Mouse (Mus musculus) liver, embryonic 15.5 days (tissue): ENCODE results near the gene Dapl1. TPM values are rescaled to one million over a fixed set of nuclear protein-coding genes. Genes with fewer than 3 reads are reported as not detected.

Source experiments
- ATAC-seq: fragments of 200-750 bp; cut with Nextera tagmentation; 2 replicates; pipeline ENCODE4 v1.8.0; 2017; ENCODE audit warnings: moderate number of reproducible peaks, mild to moderate bottlenecking, moderate library complexity; ENCODE audit not compliant: insufficient read depth
- H3K27ac ChIP-seq: fragments of 300-500 bp; sonication (generic); replicated peaks from 2 replicates; pipeline ENCODE4 v1.5.1; 2015; ENCODE audit warnings: mild to moderate bottlenecking, inconsistent platforms
- H3K27me3 ChIP-seq: fragments of 300-500 bp; sonication (generic); 2 replicates; pipeline ENCODE4 v1.6.1; 2015; ENCODE audit warnings: mild to moderate bottlenecking, inconsistent platforms
- H3K36me3 ChIP-seq: fragments of 300-500 bp; sonication (generic); replicated peaks from 2 replicates; pipeline ENCODE4 v1.6.1; 2015; ENCODE audit warnings: moderate library complexity, mild to moderate bottlenecking, inconsistent platforms
- H3K4me1 ChIP-seq: fragments of 300-500 bp; sonication (generic); replicated peaks from 2 replicates; pipeline ENCODE4 v1.6.1; 2015; ENCODE audit warnings: inconsistent platforms
- H3K4me2 ChIP-seq: fragments of 300-500 bp; sonication (generic); 2 replicates; pipeline ENCODE4 v1.6.1; 2015; ENCODE audit warnings: moderate library complexity, mild to moderate bottlenecking, inconsistent platforms
- H3K4me3 ChIP-seq: fragments of 300-500 bp; sonication (generic); replicated peaks from 2 replicates; pipeline ENCODE4 v1.5.1; 2015; ENCODE audit warnings: mild to moderate bottlenecking, inconsistent platforms
- H3K9ac ChIP-seq: fragments of 300-500 bp; sonication (generic); 2 replicates; pipeline ENCODE4 v1.6.1; 2015; ENCODE audit warnings: moderate library complexity, mild to moderate bottlenecking, inconsistent platforms
- H3K9me3 ChIP-seq: fragments of 300-500 bp; sonication (generic); replicated peaks from 2 replicates; pipeline ENCODE4 v1.6.1; 2016; ENCODE audit warnings: inconsistent platforms
- WGBS: fragments of 180-500 bp; shearing (Covaris S2); methylation state at CpG from one replicate; pipeline ENCODE4 v1.1.7; 2015; ENCODE audit warnings: mixed read lengths; ENCODE audit not compliant: insufficient replicate concordance; 5-methylcytosine and 5-hydroxymethylcytosine counted together
- polyA plus RNA-seq: library from polyadenylated mRNA; unstranded; fragments of >200 nt; fragmentation: Nextera tagmentation; extraction: Ambion mirVana; gene quantifications from 2 replicates; pipeline ENCODE4 v1.2.1, GENCODE M21; 2015

Dapl1 gene
- polyA plus RNA-seq, 1 experiment from 2014 or later: not detected

DNA sequence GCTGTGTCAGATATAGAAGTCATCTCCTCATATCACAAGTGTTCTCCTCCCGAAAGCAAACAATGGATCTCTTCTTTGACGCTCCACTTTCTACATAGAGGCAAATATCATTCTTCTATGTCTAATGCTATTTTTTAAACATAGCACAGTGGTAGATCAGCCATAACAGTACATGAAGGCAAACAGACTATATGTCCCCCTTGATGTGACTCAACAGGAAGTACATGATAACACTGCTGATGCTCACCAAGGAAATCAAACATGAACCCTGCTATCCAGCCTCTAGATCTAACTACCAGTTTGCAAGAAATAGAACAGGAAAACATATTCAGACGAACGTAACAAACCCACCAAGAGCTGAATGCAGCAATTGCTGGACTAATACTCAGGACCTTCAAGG is 10.1 kb upstream of the Dapl1 start:
- ATAC-seq: no peak

GRCm38 (mm10) chr2:59485080-59485479 is 627 bp downstream of the Dapl1 start:
- no peak overlapping the region for H3K4me2 ChIP-seq
- WGBS: 61% methylated on average over 2 of the region's 2 CpGs
- ATAC-seq: no peak
- no peaks in the 10 kb centered on the region for H3K9me3 ChIP-seq
- H3K9ac ChIP-seq: no peak overlapping the region
- H3K27me3 ChIP-seq: no peaks in the 10 kb centered on the region
- H3K4me3 ChIP-seq: no peak overlapping the region
- no peaks in the 10 kb centered on the region for H3K36me3 ChIP-seq
- H3K4me1 ChIP-seq: no peaks in the 10 kb centered on the region
- H3K27ac ChIP-seq: no peak overlapping the region

More for the DNA sequence above, 10.1 kb upstream of the Dapl1 start:
- Histone ChIP-seq H3K36me3 (no peaks in the 10 kb centered on the region), H3K4me1 (no peaks in the 10 kb centered on the region), H3K4me2 (no peak overlapping the region), H3K27ac (no peak overlapping the region), H3K9ac (no peak overlapping the region), H3K4me3 (no peak overlapping the region), H3K27me3 (no peaks in the 10 kb centered on the region), H3K9me3 (no peaks in the 10 kb centered on the region)
- WGBS: 67% methylated on average over 4 of the region's 4 CpGs

GRCm38 (mm10) chr2:59485657-59486056 is 1.2 kb downstream of the Dapl1 start:
- Histone ChIP-seq H3K4me3 (no peak overlapping the region), H3K9ac (no peak overlapping the region)
- 47% methylated on average over 4 of the region's 4 CpGs for WGBS

DNA sequence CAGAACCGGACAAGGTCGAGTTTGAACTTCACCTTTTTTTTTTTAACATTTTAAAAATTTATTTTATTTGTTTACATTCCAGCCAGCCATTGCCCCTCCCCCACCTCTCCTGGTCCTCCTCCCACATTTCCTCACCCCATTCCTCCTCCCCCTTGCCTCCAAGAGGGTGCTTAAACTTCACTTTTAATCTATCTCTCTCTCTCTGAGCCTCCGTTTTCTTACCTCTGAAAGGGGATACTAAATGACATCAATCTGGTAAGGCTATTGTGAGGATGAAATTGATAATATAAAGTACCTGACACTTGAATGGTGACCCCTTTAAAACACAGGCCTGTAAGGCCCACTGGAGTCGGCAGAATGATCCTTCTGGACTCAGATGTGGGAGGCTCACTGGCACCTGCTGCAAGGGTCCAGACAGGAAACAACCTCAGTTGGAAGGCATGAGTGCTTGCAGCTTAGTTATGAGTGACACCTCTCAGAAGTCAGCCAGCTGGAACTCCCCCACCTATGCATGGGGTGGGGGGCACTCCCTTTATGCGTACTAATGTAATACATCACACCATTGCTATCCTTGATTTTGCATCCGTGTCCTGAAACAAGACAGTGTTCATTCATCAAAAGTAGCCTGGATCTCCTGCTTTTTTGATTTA is 1.9 kb downstream of the Dapl1 start:
- WGBS: 70% methylated on average over 6 of the region's 6 CpGs
- H3K9ac ChIP-seq: no peak overlapping the region
- no peaks in the 10 kb centered on the region for H3K4me1 ChIP-seq
- H3K4me3 ChIP-seq: no peak overlapping the region
- H3K27me3 ChIP-seq: no peaks in the 10 kb centered on the region
- H3K27ac ChIP-seq: no peak overlapping the region
- ATAC-seq: no peak
- no peaks in the 10 kb centered on the region for H3K36me3 ChIP-seq
- H3K9me3 ChIP-seq: no peaks in the 10 kb centered on the region
- no peak overlapping the region for H3K4me2 ChIP-seq

More at GRCm38 (mm10) chr2:59485657-59486056, 1.2 kb downstream of the Dapl1 start:
- Histone ChIP-seq H3K4me1 (no peaks in the 10 kb centered on the region), H3K27me3 (no peaks in the 10 kb centered on the region), H3K27ac (no peak overlapping the region), H3K36me3 (no peaks in the 10 kb centered on the region), H3K9me3 (no peaks in the 10 kb centered on the region), H3K4me2 (no peak overlapping the region)
- ATAC-seq: no peak

DNA sequence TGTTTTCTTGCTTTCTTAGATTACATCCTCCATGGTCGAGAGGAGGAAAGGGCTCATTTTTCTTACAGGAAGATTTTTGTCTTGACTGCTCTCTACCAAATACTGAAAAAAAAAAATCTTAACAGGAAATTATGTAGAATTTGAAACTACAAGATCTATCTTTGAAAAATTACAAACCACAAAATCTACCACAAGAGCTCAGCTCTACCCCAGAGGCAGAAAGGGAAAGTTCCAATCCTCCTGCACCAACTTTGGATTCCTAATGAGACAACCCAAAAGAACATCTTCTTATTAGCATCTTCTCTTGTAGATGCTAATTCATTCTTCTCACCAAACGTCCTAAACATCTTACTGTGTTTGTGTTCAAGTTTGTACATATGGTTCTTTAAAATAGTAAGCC is 3.8 kb downstream of the Dapl1 start:
- Histone ChIP-seq H3K9ac (no peak overlapping the region), H3K4me1 (no peaks in the 10 kb centered on the region), H3K27ac (no peak overlapping the region), H3K4me3 (no peak overlapping the region), H3K9me3 (no peaks in the 10 kb centered on the region), H3K36me3 (no peaks in the 10 kb centered on the region), H3K4me2 (no peak overlapping the region), H3K27me3 (no peaks in the 10 kb centered on the region)
- WGBS: 24% methylated on average over 2 of the region's 2 CpGs
- no peak for ATAC-seq

DNA sequence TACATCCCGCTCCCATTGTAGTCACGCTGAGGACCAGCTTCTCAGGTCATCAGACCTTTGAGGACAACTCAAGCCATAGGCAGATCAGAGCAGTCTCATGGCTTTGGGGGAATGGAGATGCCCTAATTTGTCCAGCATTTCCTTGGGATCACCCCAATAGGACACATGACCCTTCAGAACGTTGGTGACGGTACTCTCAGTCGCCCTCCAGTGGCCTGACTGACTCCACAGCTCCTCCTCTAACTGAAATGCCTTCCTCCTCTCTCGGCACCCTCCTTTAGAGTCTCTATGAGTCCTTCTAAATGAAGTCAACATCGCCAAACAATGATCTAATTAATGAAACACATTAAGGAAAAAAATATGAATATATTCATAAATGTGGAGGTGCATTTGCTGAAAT is 5.9 kb downstream of the Dapl1 start:
- Histone ChIP-seq H3K4me1 (no peaks in the 10 kb centered on the region), H3K9me3 (no peaks in the 10 kb centered on the region), H3K4me3 (no peak overlapping the region), H3K9ac (no peak overlapping the region), H3K36me3 (no peaks in the 10 kb centered on the region), H3K27ac (no peak overlapping the region), H3K27me3 (no peaks in the 10 kb centered on the region), H3K4me2 (no peak overlapping the region)
- WGBS: 57% methylated on average over 7 of the region's 7 CpGs
- no peak for ATAC-seq

GRCm38 (mm10) chr2:59493445-59494085 is 9.1 kb downstream of the Dapl1 start:
- ATAC-seq: no peak
- no peaks in the 10 kb centered on the region for H3K27me3 ChIP-seq
- no peak overlapping the region for H3K9ac ChIP-seq
- H3K4me1 ChIP-seq: no peaks in the 10 kb centered on the region
- no peaks in the 10 kb centered on the region for H3K9me3 ChIP-seq
- no peak overlapping the region for H3K4me3 ChIP-seq
- no peaks in the 10 kb centered on the region for H3K36me3 ChIP-seq
- H3K4me2 ChIP-seq: no peak overlapping the region
- H3K27ac ChIP-seq: no peak overlapping the region
- whole genome bisulfite sequencing: 26% methylated on average over 13 of the region's 13 CpGs

GRCm38 (mm10) chr2:59499146-59499545 is 14.7 kb downstream of the Dapl1 start:
- H3K9me3 ChIP-seq: no peaks in the 10 kb centered on the region
- WGBS: 73% methylated on average over 8 of the region's 8 CpGs

GRCm38 (mm10) chr2:59499717-59500116 is 15.3 kb downstream of the Dapl1 start:
- 72% methylated on average over 2 of the region's 2 CpGs for WGBS
- Histone ChIP-seq H3K4me1 (no peaks in the 10 kb centered on the region), H3K9me3 (no peaks in the 10 kb centered on the region), H3K36me3 (no peaks in the 10 kb centered on the region), H3K9ac (no peak overlapping the region), H3K4me3 (no peak overlapping the region), H3K27ac (no peak overlapping the region), H3K4me2 (no peak overlapping the region), H3K27me3 (no peaks in the 10 kb centered on the region)
- ATAC-seq: no peak

More at GRCm38 (mm10) chr2:59499146-59499545, 14.7 kb downstream of the Dapl1 start:
- Histone ChIP-seq H3K4me1 (no peaks in the 10 kb centered on the region), H3K9ac (no peak overlapping the region), H3K27ac (no peak overlapping the region), H3K4me2 (no peak overlapping the region), H3K27me3 (no peaks in the 10 kb centered on the region), H3K4me3 (no peak overlapping the region), H3K36me3 (no peaks in the 10 kb centered on the region)
- no peak for ATAC-seq

DNA sequence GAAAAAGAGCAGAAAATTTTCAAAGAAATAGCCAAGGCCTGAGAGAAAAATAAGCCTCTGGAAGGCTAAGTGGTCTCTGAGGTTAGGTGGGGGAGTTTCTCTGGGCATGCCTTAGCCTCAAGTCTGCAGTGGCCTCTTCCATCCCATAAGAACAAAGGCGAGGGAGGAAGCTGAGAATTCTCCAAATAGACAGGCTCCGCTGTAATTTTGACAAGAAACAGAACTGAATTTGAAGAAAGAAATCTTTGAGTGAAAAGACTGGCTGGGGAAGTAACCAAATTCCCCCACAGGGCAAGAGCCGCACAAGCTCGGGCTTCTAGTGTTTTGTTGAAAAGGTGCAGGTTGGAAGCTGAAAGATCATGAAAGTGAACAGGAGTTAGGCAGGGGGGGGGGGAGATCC is 24.6 kb downstream of the Dapl1 start:
- H3K27me3 ChIP-seq: no peaks in the 10 kb centered on the region
- H3K27ac ChIP-seq: no peak overlapping the region
- H3K4me3 ChIP-seq: no peak overlapping the region
- ATAC-seq: no peak
- H3K4me1 ChIP-seq: no peaks in the 10 kb centered on the region
- no peaks in the 10 kb centered on the region for H3K36me3 ChIP-seq
- 52% methylated on average over 4 of the region's 4 CpGs for WGBS
- no peaks in the 10 kb centered on the region for H3K9me3 ChIP-seq
- H3K4me2 ChIP-seq: no peak overlapping the region
- H3K9ac ChIP-seq: no peak overlapping the region

DNA sequence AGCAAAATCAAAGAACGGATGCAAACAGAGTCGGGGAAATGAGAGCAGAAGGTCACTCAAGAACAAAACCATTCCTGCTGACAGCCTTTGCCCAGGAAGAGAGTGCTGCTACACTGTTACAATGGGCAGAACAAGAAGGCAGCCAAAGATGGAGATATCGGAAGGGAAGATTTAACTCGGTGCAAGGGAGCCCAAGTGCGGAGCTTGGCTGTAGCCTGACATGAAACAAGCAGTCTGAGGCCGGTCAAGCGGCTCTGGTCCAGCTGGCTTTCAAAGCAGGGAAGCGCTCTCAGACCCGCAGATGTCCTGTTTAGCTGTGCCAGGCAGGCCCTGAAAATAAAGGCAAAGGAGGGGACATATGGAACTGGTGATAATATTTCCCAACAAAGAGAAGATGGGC is 26.0 kb downstream of the Dapl1 start:
- Histone ChIP-seq H3K4me1 (no peaks in the 10 kb centered on the region), H3K9ac (no peak overlapping the region), H3K27me3 (no peaks in the 10 kb centered on the region), H3K4me3 (no peak overlapping the region), H3K27ac (no peak overlapping the region), H3K36me3 (no peaks in the 10 kb centered on the region), H3K9me3 (no peaks in the 10 kb centered on the region), H3K4me2 (no peak overlapping the region)
- no peak for ATAC-seq
- 61% methylated on average over 9 of the region's 9 CpGs for WGBS

DNA sequence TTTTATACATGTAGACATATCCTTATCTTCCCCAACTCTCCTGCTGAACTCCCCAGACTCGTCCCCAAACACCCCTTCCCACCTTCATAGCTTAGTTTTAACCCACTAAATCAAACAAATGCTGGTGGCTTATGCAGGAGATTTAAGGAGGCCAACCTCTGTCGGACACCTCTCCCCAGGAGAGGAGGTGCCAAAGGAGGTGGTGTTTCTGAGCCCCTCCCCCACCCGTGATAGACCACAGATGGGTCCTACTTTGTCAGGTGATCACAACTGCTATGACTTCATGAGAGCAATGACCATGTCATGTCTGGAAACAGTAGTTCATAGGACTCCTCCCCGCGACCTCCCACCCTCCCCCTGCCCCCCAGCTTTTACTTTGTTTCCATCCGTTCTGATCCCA is 26.4 kb downstream of the Dapl1 start:
- Histone ChIP-seq H3K9me3 (no peaks in the 10 kb centered on the region), H3K27ac (no peak overlapping the region), H3K36me3 (no peaks in the 10 kb centered on the region), H3K9ac (no peak overlapping the region), H3K27me3 (no peaks in the 10 kb centered on the region), H3K4me1 (no peaks in the 10 kb centered on the region), H3K4me2 (no peak overlapping the region), H3K4me3 (no peak overlapping the region)
- ATAC-seq: no peak
- WGBS: 42% methylated on average over 6 of the region's 6 CpGs
